Mouse (Mus musculus) spleen, postnatal 4 days (tissue): ENCODE measurements at regions not wholly inside any gene's neighbourhood (a gene's known extent, or its start where the extent isn't known, plus 50 kb on each side); places are given as distances from the start of the nearest gene placed in this dataset.

Experiments
- DNase-seq, 2 experiments: peaks; one replicate each; pipeline ENCODE4 v3.0.0; 2022; ENCODE audit warnings: low spot score in 2 of 2

DNA sequence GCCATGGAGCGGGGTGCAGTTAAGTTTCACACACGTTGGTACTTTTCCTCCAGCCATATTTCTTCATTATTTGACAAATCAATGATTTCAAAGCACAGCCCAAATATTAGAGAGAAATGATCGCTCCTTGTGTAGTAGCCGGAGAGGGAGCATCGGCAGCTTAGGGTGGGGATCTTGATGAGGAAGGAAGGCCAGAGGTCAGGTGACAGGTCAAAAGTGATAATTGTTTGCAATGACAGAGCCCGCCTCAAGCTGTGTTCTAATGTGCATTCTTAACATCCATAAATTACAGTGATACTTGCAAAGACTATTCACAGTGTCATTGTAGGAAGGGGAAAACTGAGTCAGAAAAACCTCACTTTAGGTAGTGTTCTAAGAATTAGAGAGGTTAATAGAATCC lies 75.1 kb upstream of the Slc38a2 start:
- no peak for DNase-seq

GRCm38 (mm10) chr15:96773656-96774055 lies 74.1 kb upstream of the Slc38a2 start:
- no peak for DNase-seq

- no peak for DNase-seq
These were observed 73.2 kb upstream of the Slc38a2 start for GRCm38 (mm10) chr15:96772701-96773100.

DNA sequence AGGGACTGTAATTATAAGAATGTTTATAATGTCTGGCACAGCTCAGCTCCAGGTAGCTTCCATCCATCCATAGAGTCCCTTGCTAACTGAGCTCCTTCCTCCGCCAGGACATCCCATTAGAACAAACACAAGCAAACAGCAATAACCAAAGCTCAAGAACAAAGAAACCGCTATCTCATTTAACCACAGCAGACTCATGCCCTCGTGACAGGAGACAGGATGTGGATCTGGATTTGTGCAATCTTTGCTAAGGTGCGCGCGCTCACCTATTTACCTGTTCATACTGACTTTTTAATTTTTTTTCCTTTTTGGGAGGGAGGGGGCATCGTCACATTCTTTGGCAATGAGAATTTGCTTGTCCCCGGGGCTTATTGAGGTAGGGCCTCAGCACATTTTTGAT lies 71.3 kb upstream of the Slc38a2 start:
- DNase-seq: no peak

GRCm38 (mm10) chr15:96770299-96770698 lies 70.8 kb upstream of the Slc38a2 start:
- DNase-seq: no peak

DNA sequence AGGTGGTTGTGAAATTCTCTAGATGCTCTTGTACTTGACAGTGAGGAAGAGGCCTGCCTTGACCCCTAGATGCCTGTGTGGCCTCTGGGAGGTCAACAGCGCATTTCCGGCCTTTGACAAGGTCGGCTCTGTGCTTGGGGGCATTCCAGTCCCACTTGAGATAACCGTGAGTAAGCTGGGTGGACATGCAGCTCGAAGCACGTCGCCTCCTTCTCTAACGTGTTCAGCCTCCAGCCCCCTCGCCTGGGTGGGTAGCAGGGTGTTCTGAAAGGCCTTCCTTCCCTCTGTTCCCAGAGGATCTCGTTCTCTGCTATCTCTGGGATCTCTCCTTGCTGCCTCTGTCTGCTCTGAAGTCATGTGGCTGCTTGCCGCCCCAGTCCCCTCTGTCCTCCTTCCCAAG lies 70.2 kb upstream of the Slc38a2 start:
- DNase-seq: no peak

GRCm38 (mm10) chr15:96768301-96768993 lies 68.9 kb upstream of the Slc38a2 start:
- DNase-seq: no peak

DNA sequence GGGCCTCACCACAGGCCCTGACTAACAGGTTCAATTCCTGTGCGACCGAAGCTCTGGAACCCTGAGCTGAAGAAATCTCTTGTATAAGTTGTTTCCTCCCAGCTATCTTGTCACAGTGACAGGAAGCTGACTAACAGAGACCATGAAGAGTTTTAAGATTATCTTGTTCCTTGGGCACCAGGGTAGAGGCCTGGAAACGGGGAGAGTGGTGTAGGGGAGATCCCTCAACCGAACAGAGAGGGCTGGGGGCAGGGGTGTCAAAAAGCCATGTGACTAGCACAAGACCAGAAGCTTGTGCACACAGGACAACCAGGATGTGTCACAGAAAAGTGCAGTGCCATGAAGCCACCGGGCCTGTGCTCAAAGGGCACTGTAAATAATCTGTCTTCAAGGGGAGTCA lies 67.7 kb upstream of the Slc38a2 start:
- DNase-seq: no peak

- DNase-seq: no peak
These were observed 66.7 kb upstream of the Slc38a2 start for GRCm38 (mm10) chr15:96766238-96766637.

DNA sequence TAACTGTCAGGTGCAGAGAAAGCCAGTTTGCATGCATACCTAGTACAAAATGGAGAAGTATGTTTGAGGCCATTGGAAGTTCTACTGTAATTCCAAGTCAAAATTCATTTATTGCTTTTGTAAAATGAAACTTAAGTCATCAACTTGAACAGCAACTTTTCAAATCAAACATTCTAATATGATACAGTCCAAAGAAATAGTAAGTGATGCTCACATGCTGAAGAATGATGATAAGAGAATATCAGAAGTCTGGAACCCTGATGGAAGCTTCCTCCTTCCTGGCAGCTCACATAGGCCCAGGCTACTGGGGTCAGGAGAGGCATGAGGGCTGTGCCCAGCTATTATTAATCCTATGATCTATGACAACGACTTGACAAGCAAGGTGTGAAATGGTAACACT lies 64.1 kb upstream of the Slc38a2 start:
- DNase-seq: no peak

DNA sequence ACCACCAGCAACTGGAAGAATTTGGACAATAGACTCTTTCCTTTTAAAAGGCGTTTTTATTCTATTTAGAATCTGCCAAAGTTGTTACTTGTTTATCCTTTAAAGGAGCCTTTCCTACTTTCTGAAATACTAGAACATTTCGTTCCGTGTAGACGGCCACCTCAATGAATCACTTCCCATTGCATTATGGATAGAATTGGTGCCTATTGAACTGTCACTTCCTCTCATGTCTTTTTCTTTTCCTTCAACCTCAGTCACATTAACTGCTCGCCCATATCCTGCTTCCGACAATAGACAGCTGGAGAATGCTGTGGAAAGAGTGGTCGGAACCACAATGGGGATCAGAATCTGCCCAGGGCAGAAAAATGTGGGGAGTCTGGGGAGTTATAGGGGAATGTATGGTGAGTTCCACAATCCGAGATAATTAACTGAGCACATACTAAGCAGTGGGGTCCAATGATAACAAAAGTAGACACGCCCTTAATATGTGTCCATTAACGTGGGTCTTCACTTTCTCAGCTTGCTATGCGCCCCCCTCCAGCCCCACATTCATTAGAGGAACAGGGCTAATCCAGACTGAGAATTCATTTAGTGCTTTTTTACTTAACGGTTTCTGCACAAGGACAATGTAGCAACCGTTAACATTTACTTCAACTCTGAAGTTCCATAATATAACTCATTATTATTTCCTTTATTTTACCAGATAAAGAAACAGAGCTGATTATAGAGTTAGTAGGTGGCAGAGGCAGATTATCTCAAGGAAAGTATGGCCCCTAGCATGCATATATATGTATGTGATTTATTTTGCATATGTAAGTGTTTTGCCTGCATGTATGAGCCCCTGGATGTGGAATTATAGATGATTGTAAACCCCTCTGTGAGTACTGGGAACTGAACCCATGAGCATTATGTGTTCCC lies 59.8 kb upstream of the Slc38a2 start:
- no peak for DNase-seq

GRCm38 (mm10) chr15:96757446-96758198 lies 58.1 kb upstream of the Slc38a2 start:
- peak; percentile 40 to 67 for DNase-seq

DNA sequence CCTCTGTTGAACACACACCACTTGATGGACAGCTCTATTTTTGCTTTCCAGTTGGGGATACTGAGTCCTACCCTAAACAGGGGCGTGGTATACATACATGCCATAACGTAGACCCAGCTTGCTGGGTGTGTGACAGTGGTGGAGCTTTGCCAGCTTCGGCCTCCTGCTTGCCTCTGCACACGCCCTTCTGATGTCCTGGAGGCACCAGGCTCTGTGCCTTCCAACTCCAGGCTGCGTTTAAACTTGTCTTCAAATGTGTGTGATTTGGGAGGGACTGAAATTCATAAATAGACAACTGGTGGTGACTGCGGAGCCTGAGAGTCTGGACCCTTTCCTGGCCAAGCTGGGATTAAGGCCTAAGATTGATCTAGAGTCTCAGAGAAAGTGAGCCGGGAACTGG lies 56.9 kb upstream of the Slc38a2 start:
- peak in 1 of 2 experiments; percentile 51 for DNase-seq

GRCm38 (mm10) chr15:96755951-96756350 lies 56.4 kb upstream of the Slc38a2 start:
- no peak for DNase-seq

GRCm38 (mm10) chr15:96755322-96755942 lies 55.9 kb upstream of the Slc38a2 start:
- DNase-seq: peak in 1 of 2 experiments; percentile 59

DNA sequence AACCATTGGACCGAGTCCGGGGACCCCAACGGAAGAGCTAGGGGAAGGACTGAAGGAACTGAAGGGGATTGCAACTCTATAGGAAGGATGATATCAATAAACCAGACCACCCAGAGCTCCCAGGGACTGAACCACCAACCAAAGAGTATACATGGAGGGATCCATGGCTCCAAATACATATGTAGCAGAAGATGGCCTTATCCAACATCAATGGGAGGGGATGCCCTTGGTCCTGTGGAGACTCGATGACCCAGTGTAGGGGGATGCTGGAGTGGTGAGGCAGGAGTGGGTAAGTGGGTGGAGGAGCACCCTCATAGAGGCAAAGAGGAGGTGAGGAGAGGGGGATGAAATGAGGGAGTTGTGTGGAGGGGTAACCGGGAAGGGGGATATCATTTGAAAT lies 54.5 kb upstream of the Slc38a2 start:
- peak in 1 of 2 experiments; percentile 53 for DNase-seq

- no peak for DNase-seq
These were observed 53.2 kb upstream of the Slc38a2 start for GRCm38 (mm10) chr15:96752719-96753118.

DNA sequence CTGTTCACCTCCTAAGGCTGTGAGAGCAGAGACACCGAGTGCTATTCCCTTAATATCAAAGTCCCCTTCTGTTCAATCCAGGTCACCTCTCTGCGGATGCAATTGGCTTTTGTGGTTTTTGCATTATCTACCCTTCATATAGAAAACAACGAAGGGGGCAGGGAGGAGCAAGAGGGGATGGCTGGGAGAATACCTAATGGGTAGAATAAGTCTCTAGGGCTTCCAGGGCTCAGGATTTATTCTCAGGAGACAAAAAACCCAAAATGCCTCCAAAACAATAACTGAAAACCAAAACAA lies 52.5 kb upstream of the Slc38a2 start:
- no peak for DNase-seq

DNA sequence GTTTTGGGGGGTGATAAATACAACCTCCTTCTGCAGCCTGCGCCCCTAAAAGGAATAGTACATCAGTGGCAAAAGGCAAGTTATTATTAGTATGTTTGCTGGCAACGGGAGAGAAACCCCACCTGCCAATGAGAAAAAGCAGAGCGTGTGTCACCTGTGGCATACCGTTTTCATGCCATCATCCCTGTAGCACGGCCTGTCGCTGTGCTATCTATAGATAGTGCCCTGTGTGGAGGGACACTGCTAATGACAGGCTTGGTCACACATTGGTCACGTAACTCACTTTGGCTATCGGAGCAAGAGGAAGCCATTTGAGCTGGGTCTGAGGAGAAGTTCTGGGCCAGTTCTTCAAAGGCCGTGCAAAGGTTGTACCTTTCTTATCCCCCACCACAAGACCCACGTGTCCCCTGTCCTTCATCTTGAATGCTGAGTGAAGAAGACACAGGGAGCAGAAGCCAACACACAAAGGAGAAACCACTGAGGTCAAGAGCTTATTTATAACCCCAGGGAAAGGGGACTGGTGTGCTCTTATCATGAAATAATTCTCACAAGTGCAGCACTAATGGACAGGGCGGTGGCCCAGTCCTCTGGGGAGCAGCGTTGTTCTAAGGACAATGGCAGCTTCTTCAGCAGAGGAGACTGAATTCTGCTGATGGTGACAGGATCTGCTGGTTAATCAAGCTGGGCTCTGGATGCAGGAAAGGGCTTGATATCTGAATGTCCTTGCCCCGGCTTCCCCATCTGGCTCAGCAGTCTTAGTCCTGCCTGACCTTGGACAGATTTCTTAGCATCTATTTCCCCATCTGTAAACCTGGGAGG lies 51.9 kb upstream of the Slc38a2 start:
- no peak for DNase-seq

- no peak for DNase-seq
These were observed 50.2 kb upstream of the Slc38a2 start for GRCm38 (mm10) chr15:96749534-96750256.
